Mouse (Mus musculus): ENCODE results near the gene Pfkl.
"Not testable (repeated sequence)": the region's sequence is repeated elsewhere in the genome, so short reads cannot be mapped to it uniquely, and the experiment has no call there.

Pfkl gene

DNA sequence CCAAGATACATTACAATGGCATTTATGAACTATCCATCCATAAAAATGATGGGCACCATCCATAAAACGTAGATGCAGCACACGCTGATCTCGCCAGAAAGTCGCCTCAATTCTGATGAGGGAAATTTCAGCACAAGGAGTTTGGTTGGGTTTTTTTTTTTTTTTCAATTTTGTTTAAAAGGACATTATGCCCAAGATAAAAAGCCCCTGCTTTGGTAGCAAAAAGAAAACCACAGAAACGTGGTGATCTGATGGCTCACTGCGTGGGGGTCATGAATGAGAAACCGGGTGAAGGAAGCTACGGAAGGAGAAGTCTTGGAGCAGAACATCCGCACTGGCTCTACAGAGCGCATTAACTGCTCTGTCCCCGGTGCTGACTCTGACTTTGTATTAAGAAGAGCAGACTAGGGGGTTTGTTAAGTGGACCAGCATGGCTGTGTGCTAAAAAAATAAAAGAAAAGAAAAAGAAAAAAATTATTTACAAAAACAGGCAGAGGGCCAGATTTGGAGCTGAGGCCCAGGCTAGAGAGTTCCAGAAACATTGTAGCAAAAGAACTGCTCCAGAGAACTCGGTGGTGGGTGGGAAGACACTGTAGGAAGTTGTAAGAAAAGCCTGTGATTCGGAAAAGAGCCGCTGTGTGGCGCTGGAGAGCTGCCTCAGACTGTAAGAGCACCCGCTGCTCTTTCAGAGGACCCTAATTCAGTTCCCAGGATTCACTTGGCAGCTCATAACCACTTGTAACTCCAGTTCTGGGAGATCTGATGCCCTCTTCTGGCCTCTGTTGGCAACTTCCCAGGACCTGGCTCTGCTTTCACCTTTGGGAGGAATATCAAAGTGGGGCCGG lies 38.0 kb downstream of the Pfkl start:
- in situ Hi-C loops (cut with MboI, MseI): loop anchor here in 1 of 2 experiments (5.0 kb wide), 1 partner anchor 45 kb away; no protein-coding TSS in a partner anchor

DNA sequence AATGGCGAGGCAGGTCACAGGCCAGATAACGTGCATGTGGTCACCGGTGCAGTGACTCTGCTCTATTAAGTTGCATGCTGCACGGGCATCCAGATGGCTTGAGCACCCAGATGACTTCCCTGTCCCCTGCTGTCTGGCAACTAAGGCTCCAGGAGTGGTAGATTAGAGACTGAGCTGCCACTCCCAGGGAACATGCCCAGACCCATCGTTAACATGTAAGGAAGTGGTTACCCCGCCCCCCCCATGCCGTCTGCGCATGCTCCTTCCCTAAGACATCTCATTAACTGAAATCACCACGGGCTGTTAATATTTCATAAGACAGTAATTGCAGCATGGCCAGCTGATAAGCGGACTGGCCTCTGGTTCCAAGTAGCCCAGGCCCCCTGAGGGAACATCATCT lies 38.7 kb downstream of the Pfkl start:
- in situ Hi-C loops (cut with MboI, MseI): loop anchor here in 1 of 2 experiments (5.0 kb wide), 1 partner anchor 44 kb away; no protein-coding TSS in a partner anchor

DNA sequence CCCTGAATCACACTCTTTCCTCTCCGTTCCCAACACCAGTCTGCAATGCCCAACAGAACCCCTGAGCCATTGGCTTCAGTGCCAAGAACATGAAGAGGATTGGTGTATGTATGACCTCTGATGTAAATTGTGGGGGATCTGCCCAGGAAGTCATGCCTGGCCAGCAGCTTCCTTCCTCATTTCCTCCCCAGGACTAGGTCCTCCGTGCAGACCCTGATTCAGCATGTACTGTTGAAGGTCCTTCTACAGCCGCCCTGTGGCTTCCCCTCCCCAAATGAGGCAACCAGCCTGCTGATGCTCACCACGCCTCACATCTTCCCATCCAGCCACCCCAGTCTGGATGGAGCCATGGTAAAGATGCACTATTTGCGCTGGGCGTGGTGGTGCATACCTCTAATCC lies 39.4 kb downstream of the Pfkl start, which contains the start of gene Trpm2:
TSS of gene Trpm2 (minus strand) at position 83 of the 400 bp plus-strand sequence.
- in situ Hi-C loops (cut with MboI, MseI): loop anchor here in 1 of 2 experiments (5.0 kb wide), 1 partner anchor 43 kb away; no protein-coding TSS in a partner anchor

DNA sequence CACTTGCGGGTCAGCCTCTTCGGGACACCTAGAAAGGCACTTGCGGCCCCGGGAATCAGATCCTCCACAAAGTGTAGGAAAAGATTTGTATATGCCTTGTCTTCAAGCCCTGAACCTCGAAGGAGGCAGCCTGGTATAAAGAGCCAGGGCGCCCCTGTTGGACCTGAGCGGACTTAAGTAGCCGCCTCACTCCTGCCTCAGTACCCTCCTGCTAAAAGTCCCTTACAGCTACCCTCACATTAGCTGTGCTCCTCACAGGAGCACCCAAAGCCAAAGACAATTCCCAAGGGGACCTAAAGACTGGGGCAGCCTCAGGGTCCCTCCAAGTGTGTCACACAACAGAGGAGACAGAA lies 39.9 kb downstream of the Pfkl start:
- in situ Hi-C loops (cut with MboI, MseI): loop anchor here in 1 of 2 experiments (5.0 kb wide), 1 partner anchor 43 kb away; no protein-coding TSS in a partner anchor

DNA sequence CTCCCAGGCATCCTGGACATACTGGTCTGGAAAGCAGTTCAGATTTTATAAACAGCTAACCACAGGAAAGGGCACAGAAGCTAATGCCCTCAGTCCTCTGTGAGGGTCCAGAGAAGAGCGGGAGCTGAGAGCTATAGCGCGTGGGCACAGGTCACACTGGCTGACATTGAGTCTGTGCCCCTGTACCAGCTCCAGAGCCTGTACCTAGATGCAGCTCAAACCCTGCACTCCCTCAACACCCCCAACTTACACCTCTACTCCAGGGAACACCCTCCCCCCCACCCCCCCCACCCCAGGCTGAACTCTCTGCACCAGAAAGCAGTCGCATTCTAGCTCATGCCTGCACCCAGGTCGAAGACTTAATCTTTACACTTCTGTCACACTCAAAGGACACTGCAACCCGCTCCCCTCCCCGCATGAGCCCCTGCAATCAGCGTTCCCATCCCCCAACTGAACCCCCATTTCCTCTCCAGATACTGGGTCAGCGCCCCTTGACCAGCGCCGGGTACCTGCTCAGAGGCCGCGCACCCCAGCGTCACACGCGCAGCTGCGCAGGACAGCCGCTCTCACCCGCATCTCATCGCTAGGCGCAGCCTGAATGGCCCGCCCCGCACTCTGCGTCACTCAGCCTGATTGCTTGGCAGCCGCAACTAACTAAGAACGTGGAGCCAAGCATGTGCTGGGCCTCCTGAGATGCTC lies 40.5 kb downstream of the Pfkl start:
- in situ Hi-C loops (cut with MboI, MseI): no loop called here

DNA sequence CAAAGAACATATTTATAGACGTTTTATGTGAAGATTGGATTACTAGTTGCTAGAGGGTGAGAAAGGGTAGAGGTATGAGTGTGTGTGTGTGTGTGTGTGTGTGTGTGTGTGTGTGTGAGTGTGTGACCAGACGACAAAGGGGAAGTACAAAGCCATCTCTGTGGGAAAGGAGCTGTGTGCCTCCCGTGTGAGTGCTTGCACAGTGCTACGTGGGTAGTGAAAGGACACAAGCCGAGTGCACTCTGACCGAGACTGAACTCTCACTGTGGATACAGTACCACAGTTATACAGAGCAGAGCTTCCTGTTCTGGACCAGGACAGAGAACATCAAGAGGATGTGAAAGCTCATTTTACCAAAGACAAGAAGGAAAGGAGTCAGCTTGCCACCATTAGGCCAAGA lies 45.9 kb downstream of the Pfkl start:
- in situ Hi-C loops (cut with MboI, MseI): no loop called here

DNA sequence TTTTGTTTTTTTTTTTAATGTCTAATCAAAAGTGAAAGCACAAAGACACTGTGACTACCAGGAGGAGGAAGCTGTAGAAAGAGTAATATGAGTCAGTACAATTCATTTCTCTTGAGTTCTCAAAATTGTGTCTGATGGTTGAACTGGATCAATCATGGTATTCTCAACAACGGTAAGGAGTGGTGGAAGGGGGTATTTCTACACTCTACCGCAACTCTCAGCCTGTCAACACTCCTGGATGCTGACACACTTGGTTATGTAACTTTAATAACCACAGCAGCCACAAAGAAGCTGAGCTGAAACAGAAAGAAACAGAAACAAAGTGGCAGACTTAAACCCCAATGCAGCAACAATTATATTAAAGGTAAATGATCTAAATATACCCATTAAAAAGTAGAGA lies 47.2 kb downstream of the Pfkl start:
- in situ Hi-C loops (cut with MboI, MseI): no loop called here

DNA sequence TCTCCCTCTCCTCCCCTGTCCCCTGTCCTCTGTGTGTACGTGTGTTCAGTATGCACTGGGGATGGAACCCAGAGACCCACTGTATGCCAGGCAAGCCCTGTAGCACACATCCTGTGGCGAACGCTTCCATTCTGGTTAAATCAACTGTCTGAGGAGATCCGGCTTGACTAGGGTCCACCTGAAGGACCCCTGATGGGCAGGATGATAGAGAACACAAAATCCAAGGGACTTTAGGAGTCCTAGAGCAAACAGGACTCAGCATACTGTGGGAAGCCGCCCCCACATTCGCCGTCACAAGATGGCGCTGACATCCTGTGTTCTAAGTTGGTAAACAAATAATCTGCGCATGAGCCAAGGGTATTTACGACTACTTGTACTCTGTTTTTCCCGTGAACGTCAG lies 59.4 kb downstream of the Pfkl start:
- in situ Hi-C loops (cut with MboI, MseI): not testable (repeated sequence)

DNA sequence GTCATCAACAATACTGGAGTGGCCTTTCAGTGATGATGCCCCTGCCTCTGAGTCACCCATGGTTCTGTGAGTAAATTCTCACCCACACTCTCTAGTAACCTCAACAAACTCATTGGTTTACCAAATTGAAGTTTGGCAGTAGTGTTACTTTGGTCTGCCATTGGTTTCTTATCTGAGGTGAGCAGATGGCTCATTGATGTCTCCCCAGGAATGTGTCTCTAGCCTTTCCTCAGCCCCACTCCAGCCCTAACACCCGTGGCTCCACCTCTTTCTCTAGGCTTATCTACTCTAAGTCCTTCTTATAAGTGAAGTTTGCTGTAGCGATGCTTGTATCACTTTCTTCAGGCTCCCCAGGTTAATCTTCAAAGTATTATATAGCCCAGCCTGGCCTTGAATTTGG lies 70.2 kb downstream of the Pfkl start:
- in situ Hi-C loops (cut with MboI, MseI): no loop called here

Measured in T-helper 17 cell (primary cell).